Mouse (Mus musculus): ENCODE data around the gene Pax5. TPM values are rescaled to one million over a fixed set of nuclear protein-coding genes. Genes with fewer than 3 reads are reported as not detected.

Gene Pax5
- total RNA-seq, 2 experiments from 2014 or later = 0.14 to 0.37 TPM

DNA sequence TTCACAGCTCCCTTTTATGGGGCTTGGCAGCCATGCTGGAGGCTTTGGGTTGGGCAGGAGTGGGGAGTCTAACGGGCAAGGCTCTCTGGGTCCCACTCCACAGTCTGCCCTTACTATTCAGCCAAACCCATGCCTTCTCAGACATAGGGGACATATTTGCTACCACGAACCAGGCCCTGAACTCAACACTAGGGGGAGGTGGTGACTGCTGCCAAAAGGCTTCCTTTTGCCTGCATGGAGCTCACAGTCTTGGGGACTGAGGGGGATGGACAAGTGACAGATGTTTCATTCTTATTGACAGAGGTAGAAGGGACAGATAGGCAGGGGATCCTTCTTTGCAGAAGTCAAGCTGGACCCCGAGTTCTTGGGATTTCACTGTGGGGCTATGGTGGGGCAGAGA, 42.1 kb downstream of the Pax5 start:
- DNase-seq (ENCODE audit: low spot score in 2 of 2) = no peak

DNA sequence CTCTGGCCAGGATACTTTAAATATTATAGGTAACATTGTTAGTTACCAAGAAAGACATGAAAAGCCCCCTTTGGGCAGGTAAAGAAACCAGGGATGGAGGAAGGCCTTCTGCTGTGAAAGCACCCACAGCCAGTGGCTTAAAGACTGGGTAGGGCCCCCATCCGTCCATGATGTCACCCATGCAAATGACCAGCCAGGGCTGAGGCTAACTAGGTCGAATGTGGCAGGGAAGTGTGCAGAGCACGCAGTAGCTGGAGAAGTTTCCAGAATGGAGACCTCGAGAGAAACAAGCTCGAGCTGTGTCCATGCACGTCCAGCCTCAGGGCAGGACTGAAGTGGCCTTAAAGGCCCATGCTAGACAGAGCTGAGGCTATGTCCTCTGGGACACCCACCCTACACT, 42.9 kb downstream of the Pax5 start:
- DNase-seq (ENCODE audit: low spot score in 2 of 2) = no peak

DNA sequence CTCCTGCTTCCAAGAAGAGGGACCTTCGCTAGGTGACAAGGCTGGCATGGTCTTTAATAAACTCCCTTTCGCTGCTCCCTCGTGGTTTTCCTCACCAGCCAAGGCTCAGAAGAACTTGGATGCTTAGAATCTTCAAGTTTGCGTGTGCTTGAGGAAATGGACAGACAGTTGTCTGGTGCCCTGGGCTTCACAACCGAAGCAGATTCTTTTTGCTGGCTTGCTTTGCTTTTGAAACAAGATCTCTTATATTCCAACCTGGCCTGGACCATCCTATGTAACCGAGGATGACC, 45.6 kb downstream of the Pax5 start:
- no peak for DNase-seq (ENCODE audit: low spot score in 2 of 2)

DNA sequence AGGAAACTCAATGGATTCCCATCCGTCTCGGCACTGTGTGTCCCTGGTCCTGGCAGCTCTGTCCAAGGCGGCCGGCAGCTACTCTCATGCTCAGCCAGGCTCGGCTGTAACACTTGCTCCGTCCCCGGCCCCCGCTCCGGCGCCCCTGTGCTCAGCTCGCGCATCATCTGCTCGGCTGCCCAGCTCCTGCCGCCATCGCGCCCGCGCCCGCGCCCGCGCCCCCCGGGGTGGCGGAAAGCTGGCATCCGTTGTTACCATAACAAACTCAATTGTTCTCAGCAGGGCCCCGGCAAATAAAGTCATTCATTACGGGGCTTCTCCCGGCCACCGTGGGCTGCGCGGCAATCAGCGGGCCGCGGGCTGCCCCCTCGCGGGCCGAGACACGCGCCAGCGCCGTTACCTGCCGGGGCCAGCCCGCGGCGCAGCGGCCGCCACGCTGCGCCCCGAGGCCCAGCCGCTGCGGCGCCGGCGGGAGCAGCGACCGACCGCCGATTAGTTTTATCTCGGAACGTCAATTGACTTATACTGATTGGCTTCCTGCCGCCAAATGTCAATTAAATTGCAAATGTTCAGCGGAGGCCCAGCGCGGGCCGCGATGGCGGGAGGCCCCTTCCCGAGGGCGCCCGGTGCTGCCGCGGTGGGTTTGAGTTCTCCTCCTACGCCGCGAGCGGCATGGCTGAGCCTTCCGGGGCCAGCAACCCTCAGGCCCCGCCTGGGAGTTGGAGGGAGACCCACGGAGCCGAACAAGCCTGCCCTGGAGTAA, 46.1 kb downstream of the Pax5 start:
- peak; percentile 20 to 21 for DNase-seq (ENCODE audit: low spot score in 2 of 2)

DNA sequence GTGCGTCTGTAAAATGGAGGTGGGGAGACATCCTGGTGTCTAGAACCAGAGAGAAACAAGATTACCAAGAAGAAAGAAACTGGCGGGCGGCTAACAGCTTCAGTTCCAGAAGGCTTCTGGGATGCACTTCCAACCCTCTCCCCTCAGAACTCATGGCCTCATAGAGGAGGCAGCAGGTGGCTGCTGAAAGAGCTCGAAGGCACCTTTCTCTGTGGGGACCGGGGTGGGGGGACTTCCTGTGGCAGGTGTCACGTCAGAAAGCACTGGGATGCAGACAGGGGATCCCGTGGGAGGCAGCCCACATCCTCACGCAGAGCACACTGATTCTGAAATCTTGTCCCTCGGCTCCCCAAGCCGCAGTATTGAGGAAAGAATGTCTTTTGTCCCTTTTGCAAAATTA, 46.8 kb downstream of the Pax5 start:
- no peak for DNase-seq (ENCODE audit: low spot score in 2 of 2)

DNA sequence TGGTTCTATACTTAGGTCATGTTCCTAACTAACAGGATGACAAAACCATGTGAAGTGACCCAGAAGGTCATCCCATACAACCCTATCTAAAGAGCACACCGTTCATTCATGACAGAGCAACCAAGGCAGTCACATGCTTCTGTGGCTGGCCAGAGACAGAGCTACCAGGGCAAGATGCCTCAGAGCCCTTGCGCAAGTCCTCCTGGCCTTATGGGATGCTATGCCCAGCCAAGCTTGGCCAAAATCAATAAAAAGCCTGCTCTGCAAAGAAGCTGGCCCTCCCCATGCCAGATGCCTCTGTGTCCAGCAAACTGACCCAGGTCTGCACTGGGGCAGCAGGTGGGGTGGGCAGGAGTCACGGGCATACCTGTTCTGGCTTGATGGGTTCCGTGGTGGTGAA, 65.1 kb downstream of the Pax5 start:
- DNase-seq (ENCODE audit: low spot score in 2 of 2) = no peak

DNA sequence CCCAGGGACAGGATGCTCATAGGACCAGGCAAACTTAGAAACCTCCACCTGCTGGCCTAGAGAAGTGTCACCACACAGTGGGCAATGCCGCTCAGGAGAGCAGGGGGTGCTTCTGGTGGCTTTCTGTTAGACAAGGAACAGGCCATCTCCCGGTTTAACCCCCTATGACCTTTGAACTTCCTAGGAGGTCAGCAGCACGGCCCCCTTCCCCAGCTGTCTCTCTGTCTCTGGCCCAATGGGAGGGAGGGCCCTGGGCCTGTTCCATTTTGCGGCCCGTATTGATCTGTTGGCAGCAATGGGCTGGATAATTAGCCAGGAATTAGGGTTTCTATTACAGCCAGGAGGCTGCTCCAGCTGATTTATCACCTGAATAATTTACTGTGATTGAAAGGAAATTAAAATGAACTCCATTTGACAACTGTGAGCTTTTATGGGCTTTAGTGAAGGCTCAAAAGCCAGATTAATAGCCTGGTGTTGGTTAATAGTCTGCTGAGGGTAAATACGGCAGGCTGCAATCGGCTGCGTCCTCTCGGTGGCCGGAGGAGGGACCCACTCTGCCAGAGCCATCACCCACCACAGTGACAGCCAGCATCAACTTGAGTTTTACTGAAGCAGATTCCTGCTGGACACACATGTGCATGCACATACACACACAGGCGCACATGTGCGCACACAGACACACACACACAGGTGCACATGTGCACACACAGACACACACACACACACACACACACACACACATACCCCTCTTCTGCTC, 68.3 kb downstream of the Pax5 start:
- no peak for DNase-seq (ENCODE audit: low spot score in 2 of 2)

- DNase-seq (ENCODE audit: low spot score in 2 of 2) = no peak
These were observed 74.7 kb downstream of the Pax5 start for GRCm38 (mm10) chr4:44635618-44636017.

- no peak for DNase-seq (ENCODE audit: low spot score in 2 of 2)
These were observed 76.4 kb downstream of the Pax5 start for GRCm38 (mm10) chr4:44633694-44634524.

DNA sequence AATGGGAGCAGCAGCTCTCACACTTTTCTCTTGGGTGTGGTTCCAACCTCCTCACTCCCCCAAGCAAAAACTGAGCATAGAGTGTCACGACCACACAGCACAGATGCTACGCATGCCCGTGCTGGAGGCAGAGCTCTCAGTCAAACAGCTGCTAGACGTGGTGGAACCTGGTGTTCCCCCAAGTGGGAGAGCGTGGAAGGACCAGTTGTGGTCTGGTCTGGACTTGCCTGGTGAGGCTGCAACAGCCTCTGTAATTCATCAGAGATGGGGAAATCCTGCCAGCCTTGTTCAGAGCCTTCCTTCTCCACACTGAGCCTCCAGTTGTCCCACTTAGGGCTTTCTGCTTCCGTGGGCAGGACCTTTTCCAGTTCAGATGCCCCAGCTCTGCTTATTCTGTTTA, 80.2 kb downstream of the Pax5 start:
- no peak for DNase-seq (ENCODE audit: low spot score in 2 of 2)

GRCm38 (mm10) chr4:44627890-44628289, 82.4 kb downstream of the Pax5 start:
- DNase-seq (ENCODE audit: low spot score in 2 of 2) = no peak

DNA sequence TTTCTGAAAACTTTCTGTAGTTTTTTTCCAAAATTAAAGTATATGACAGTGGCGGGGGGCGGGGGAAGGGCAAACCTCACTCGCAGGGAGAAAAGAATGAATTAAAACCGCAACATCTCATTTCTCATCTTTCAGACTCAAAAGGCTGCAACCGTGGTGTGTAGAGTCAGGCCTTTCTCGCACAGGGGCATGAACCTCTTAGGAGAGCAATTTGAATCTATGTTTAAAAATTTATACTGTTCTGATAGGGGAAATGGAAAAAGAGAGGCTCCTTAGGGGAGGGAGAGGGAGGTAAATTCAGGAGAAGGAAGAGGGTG, 85.2 kb downstream of the Pax5 start:
- no peak for DNase-seq (ENCODE audit: low spot score in 2 of 2)

- DNase-seq (ENCODE audit: low spot score in 2 of 2) = no peak
These were observed 85.8 kb downstream of the Pax5 start for GRCm38 (mm10) chr4:44624232-44625107.

GRCm38 (mm10) chr4:44623435-44623727, 86.9 kb downstream of the Pax5 start:
- no peak for DNase-seq (ENCODE audit: low spot score in 2 of 2)

GRCm38 (mm10) chr4:44622682-44623434, 87.4 kb downstream of the Pax5 start:
- no peak for DNase-seq (ENCODE audit: low spot score in 2 of 2)

DNA sequence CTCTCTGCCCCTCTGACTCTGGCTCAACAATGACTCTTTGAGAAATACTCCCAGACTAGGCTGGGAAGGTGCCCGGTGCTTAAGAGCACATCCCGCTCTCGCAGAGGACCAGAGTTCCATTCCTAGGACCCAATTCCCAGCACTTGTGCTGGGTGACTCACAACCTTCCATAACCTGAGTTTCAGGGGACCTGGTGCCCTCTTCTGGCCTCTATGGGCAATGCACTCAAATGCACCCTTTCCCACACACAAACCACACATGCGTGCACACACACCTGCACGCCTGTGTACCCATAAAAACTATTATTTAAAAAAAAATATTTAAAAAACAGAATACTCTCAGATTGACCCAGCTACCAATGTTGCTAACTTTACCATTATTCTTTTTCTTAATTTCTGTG, 90.0 kb downstream of the Pax5 start:
- no peak for DNase-seq (ENCODE audit: low spot score in 2 of 2)

- DNase-seq (ENCODE audit: low spot score in 2 of 2) = no peak
These were observed 96.1 kb downstream of the Pax5 start for GRCm38 (mm10) chr4:44614066-44614667.

- DNase-seq (ENCODE audit: low spot score in 2 of 2) = no peak
These were observed 97.9 kb downstream of the Pax5 start for GRCm38 (mm10) chr4:44612392-44612791.

GRCm38 (mm10) chr4:44605453-44605852, 104.8 kb downstream of the Pax5 start:
- no peak for DNase-seq (ENCODE audit: low spot score in 2 of 2)

- DNase-seq (ENCODE audit: low spot score in 2 of 2) = no peak
These were observed 108.0 kb downstream of the Pax5 start for GRCm38 (mm10) chr4:44602257-44602801.
